Mouse (Mus musculus): ENCODE data around the gene Prdm15.

- TF ChIP-seq CTCF (IDR thresholded peaks at IDR 0.05; ENCODE audit: borderline replicate concordance, extremely low read depth, insufficient read depth, insufficient read length) (no peak), POLR2A (IDR thresholded peaks at IDR 0.05; ENCODE audit: borderline replicate concordance, extremely low read depth, insufficient read depth, insufficient read length, poor library complexity, severe bottlenecking) (no peak)
These were observed 25.9 kb upstream of the Prdm15 start for GRCm38 (mm10) chr16:97877502-97877901.

All from brain, embryonic 14.5 days (tissue).